Mouse (Mus musculus) forebrain, embryonic 16.5 days (tissue): ENCODE data around the gene Usp32. TPM values are rescaled to one million over a fixed set of nuclear protein-coding genes. Genes with fewer than 3 reads are reported as not detected.

Experiments used
- ATAC-seq: fragments of 200-750 bp; cut with Nextera tagmentation; 2 replicates; pipeline ENCODE4 v1.8.0; 2017; ENCODE audit warnings: mild to moderate bottlenecking, moderate library complexity
- H3K27ac ChIP-seq: fragments of 300-500 bp; sonication (generic); 2 replicates; pipeline ENCODE4 v1.5.1; 2014; ENCODE audit warnings: low read length, control low read depth
- H3K27me3 ChIP-seq: fragments of 300-500 bp; sonication (generic); replicated peaks from 2 replicates; pipeline ENCODE4 v1.6.1; 2014; ENCODE audit warnings: low read length; ENCODE audit not compliant: control insufficient read depth, insufficient read depth
- H3K36me3 ChIP-seq: fragments of 300-500 bp; sonication (generic); 2 replicates; pipeline ENCODE4 v1.6.1; 2014; ENCODE audit not compliant: control insufficient read depth, insufficient read depth
- H3K4me1 ChIP-seq: fragments of 300-500 bp; sonication (generic); replicated peaks from 2 replicates; pipeline ENCODE4 v1.6.1; 2014; ENCODE audit warnings: low read length; ENCODE audit not compliant: control insufficient read depth, insufficient read depth
- H3K4me2 ChIP-seq: fragments of 300-500 bp; sonication (generic); 2 replicates; pipeline ENCODE4 v1.6.1; 2014; ENCODE audit warnings: mild to moderate bottlenecking, low read length, control low read depth
- H3K4me3 ChIP-seq: fragments of 300-500 bp; sonication (generic); replicated peaks from 2 replicates; pipeline ENCODE4 v1.5.1; 2014; ENCODE audit warnings: mild to moderate bottlenecking, low read length, control low read depth
- H3K9ac ChIP-seq: fragments of 300-500 bp; sonication (generic); replicated peaks from 2 replicates; pipeline ENCODE4 v1.6.1; 2014; ENCODE audit warnings: low read depth, low read length, control low read depth
- H3K9me3 ChIP-seq: fragments of 300-500 bp; sonication (generic); 2 replicates; pipeline ENCODE4 v1.6.1; 2016; ENCODE audit warnings: low read length; ENCODE audit not compliant: control insufficient read depth
- WGBS: fragments of 180-500 bp; shearing (Covaris S2); extraction: QIAGEN DNeasy Blood & Tissue Kit; methylation state at CpG from one replicate; pipeline ENCODE4 v1.1.7; 2014; 5-methylcytosine and 5-hydroxymethylcytosine counted together
- polyA plus RNA-seq: library from polyadenylated mRNA; unstranded; fragments of >200 nt; fragmentation: Nextera tagmentation; extraction: Ambion mirVana; gene quantifications from 2 replicates; pipeline ENCODE4 v1.2.1, GENCODE M21; 2015

The Usp32 gene
- polyA plus RNA-seq, 1 experiment from 2014 or later = 10.9 TPM

GRCm38 (mm10) chr11:85003566-85003965 lies 136.4 kb downstream of the Usp32 start:
- 93% methylated on average over 3 of the region's 3 CpGs for WGBS
- Histone ChIP-seq H3K27ac (no peak overlapping the region), H3K36me3 (peaks cover 15% of the 10 kb centered on the region)

GRCm38 (mm10) chr11:84995241-84995640 lies 144.7 kb downstream of the Usp32 start:
- Histone ChIP-seq H3K4me1 (no peaks in the 10 kb centered on the region), H3K27me3 (no peaks in the 10 kb centered on the region), H3K9me3 (no peaks in the 10 kb centered on the region), H3K4me2 (no peak overlapping the region), H3K27ac (no peak overlapping the region), H3K9ac (no peak overlapping the region), H3K36me3 (peaks cover 20% of the 10 kb centered on the region), H3K4me3 (no peak overlapping the region)
- 93% methylated on average over 1 of the region's 1 CpGs for WGBS
- no peak for ATAC-seq

More at GRCm38 (mm10) chr11:85003566-85003965, 136.4 kb downstream of the Usp32 start:
- no peak for ATAC-seq
- no peak overlapping the region for H3K9ac ChIP-seq
- no peak overlapping the region for H3K4me2 ChIP-seq
- H3K9me3 ChIP-seq = no peaks in the 10 kb centered on the region
- H3K27me3 ChIP-seq = no peaks in the 10 kb centered on the region
- no peak overlapping the region for H3K4me3 ChIP-seq
- no peaks in the 10 kb centered on the region for H3K4me1 ChIP-seq

GRCm38 (mm10) chr11:84992996-84993395 lies 147.0 kb downstream of the Usp32 start:
- Histone ChIP-seq H3K4me3 (no peak overlapping the region), H3K4me2 (no peak overlapping the region), H3K36me3 (peaks cover 20% of the 10 kb centered on the region), H3K9me3 (no peaks in the 10 kb centered on the region), H3K27me3 (no peaks in the 10 kb centered on the region), H3K27ac (no peak overlapping the region), H3K9ac (no peak overlapping the region), H3K4me1 (no peaks in the 10 kb centered on the region)
- no peak for ATAC-seq
- 95% methylated on average over 1 of the region's 1 CpGs for WGBS

DNA sequence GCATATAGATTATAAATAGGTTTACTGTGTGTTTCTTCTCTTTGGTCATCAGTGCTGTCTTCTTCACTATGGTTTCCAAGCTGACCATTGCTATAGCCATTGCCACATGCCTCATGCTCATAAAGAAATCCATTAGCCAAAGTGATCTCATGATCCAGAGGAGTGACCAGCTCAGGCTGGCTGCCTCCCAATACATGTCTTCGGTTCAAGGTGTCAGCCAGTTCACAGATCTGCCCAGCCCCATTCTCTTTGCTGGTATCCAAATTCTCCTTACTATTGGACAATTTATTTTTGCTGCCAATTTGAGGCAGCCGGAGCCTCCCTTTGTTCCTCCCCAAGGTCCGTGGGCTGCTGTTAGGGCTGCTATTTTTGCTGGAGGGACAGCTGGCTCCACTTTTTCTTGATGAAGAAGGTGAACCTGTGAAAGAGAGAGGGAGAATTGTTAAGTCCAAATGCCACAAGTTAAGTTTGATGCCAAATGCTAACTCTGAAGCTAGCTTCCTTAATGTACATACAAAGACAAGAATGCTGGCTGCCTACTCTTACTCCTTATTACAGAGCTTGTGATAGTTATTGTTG lies 151.5 kb downstream of the Usp32 start:
- Histone ChIP-seq H3K9me3 (no peaks in the 10 kb centered on the region), H3K4me3 (no peak overlapping the region), H3K27ac (no peak overlapping the region), H3K4me2 (no peak overlapping the region), H3K36me3 (peaks cover 19% of the 10 kb centered on the region), H3K9ac (no peak overlapping the region), H3K4me1 (no peaks in the 10 kb centered on the region), H3K27me3 (no peaks in the 10 kb centered on the region)
- 90% methylated on average over 3 of the region's 3 CpGs for WGBS
- no peak for ATAC-seq

GRCm38 (mm10) chr11:84985421-84985820 lies 154.5 kb downstream of the Usp32 start:
- no peak overlapping the region for H3K9ac ChIP-seq
- no peak overlapping the region for H3K27ac ChIP-seq
- no peaks in the 10 kb centered on the region for H3K27me3 ChIP-seq
- no peaks in the 10 kb centered on the region for H3K9me3 ChIP-seq
- no peaks in the 10 kb centered on the region for H3K4me1 ChIP-seq
- H3K36me3 ChIP-seq = peaks cover 12% of the 10 kb centered on the region
- ATAC-seq = no peak
- H3K4me3 ChIP-seq = no peak overlapping the region
- no peak overlapping the region for H3K4me2 ChIP-seq
- WGBS = 92% methylated on average over 6 of the region's 6 CpGs

GRCm38 (mm10) chr11:84980697-84981096 lies 159.3 kb downstream of the Usp32 start:
- H3K4me3 ChIP-seq = no peak overlapping the region
- H3K4me1 ChIP-seq = no peaks in the 10 kb centered on the region
- H3K9ac ChIP-seq = no peak overlapping the region
- WGBS = 83% methylated on average over 2 of the region's 2 CpGs
- ATAC-seq = no peak
- H3K36me3 ChIP-seq = peaks cover 4% of the 10 kb centered on the region
- H3K27ac ChIP-seq = no peak overlapping the region
- H3K4me2 ChIP-seq = no peak overlapping the region
- H3K27me3 ChIP-seq = no peaks in the 10 kb centered on the region
- H3K9me3 ChIP-seq = no peaks in the 10 kb centered on the region

DNA sequence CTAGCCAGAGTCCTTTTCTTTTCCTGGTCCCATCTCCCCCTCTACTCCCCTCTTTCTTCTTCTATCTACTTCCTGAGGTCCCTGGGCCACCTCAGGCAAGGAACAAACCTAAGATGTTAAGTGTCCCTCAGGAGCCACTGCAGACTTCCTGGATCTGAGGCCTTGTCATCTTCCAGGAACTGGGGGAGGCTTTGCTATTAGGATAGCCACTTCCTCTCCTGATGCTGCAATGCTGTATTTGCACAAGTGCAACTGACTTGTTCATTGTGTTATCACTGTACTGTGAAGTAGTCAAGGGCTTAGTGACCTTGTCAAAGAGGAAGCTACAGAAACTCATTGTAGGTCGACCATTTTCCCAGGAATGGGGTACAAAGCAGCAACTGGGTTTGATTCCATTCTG lies 160.6 kb downstream of the Usp32 start:
- no peak overlapping the region for H3K4me3 ChIP-seq
- WGBS = 50% methylated on average over 1 of the region's 1 CpGs
- H3K9ac ChIP-seq = no peak overlapping the region
- H3K9me3 ChIP-seq = no peaks in the 10 kb centered on the region
- no peak for ATAC-seq
- no peak overlapping the region for H3K27ac ChIP-seq
- H3K36me3 ChIP-seq = no peaks in the 10 kb centered on the region
- no peaks in the 10 kb centered on the region for H3K4me1 ChIP-seq
- H3K4me2 ChIP-seq = no peak overlapping the region
- no peaks in the 10 kb centered on the region for H3K27me3 ChIP-seq

DNA sequence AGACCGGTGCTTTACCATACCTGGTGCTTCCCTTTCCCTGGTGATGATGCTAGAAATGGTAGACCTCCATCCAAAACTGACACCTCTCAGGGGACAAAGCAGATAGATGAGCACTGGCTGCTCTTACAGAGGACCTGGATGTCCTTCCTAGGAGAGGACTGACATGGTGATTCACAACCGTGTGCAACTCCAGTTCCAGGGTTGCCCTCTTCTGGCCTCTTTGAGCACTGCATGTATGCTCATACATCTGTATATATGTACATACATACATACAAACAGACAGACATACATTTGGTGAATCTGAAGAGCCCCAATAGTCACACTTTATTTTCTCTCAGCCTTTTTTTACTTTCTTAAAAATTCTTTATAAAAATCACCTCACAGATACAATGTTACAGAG lies 161.8 kb downstream of the Usp32 start:
- no peaks in the 10 kb centered on the region for H3K9me3 ChIP-seq
- H3K27ac ChIP-seq = no peak overlapping the region
- H3K4me1 ChIP-seq = no peaks in the 10 kb centered on the region
- ATAC-seq = no peak
- WGBS = 43% methylated on average over 2 of the region's 2 CpGs
- no peak overlapping the region for H3K4me3 ChIP-seq
- H3K36me3 ChIP-seq = no peaks in the 10 kb centered on the region
- H3K9ac ChIP-seq = no peak overlapping the region
- no peak overlapping the region for H3K4me2 ChIP-seq
- no peaks in the 10 kb centered on the region for H3K27me3 ChIP-seq

- Histone ChIP-seq H3K4me1 (no peaks in the 10 kb centered on the region), H3K9me3 (no peaks in the 10 kb centered on the region), H3K27me3 (no peaks in the 10 kb centered on the region), H3K4me3 (no peak overlapping the region), H3K27ac (no peak overlapping the region), H3K9ac (no peak overlapping the region), H3K4me2 (no peak overlapping the region), H3K36me3 (no peaks in the 10 kb centered on the region)
- ATAC-seq = no peak
- WGBS = 80% methylated on average over 3 of the region's 3 CpGs
Observed at GRCm38 (mm10) chr11:84977385-84977952, 162.5 kb downstream of the Usp32 start.

- Histone ChIP-seq H3K9ac (no peak overlapping the region), H3K27ac (no peak overlapping the region), H3K4me2 (no peak overlapping the region), H3K4me1 (no peaks in the 10 kb centered on the region), H3K36me3 (no peaks in the 10 kb centered on the region), H3K9me3 (no peaks in the 10 kb centered on the region), H3K27me3 (no peaks in the 10 kb centered on the region), H3K4me3 (no peak overlapping the region)
- 90% methylated on average over 3 of the region's 3 CpGs for WGBS
- no peak for ATAC-seq
Observed at GRCm38 (mm10) chr11:84976706-84977105, 163.3 kb downstream of the Usp32 start.
